Mouse (Mus musculus): ENCODE results near the gene Ghrh.

- TF ChIP-seq CTCF (conservative IDR thresholded peaks at IDR 0.05; ENCODE audit: low read length) (no peak), POU5F1 (IDR thresholded peaks at IDR 0.05; ENCODE audit: borderline replicate concordance, low read length) (no peak)
Observed at GRCm38 (mm10) chr2:157303096-157303495, 44.2 kb downstream of the Ghrh start.
